In genomic region chr6:148528611-148529010, GRCm38 (mm10) we compare ENCODE assay signal across 25 mouse cellular contexts.
"Had no signal": no experiment of that assay in that cellular context is flagged by ENCODE, and none has a peak within 500 bp of the region (broad histone marks: within the 10 kb centered on the region; RNA-seq: fewer than 3 reads in every experiment).

No protein-coding gene starts in this region.

- H3K4me2 ChIP-seq: heart, embryonic 13.5 days; heart, embryonic 15.5 days; hindbrain, embryonic 13.5 days; hindbrain, embryonic 15.5 days; intestine, embryonic 15.5 days; limb, embryonic 12.5 days; liver, embryonic 11.5 days; liver, embryonic 13.5 days; liver, embryonic 15.5 days had no signal

- H3K9ac ChIP-seq: heart, embryonic 13.5 days; heart, embryonic 15.5 days; hindbrain, embryonic 13.5 days; hindbrain, embryonic 15.5 days; intestine, embryonic 15.5 days; limb, embryonic 12.5 days; liver, embryonic 13.5 days; liver, embryonic 15.5 days; liver, postnatal 0 days had no signal

- H3K4me3 ChIP-seq: heart, embryonic 10.5 days; heart, embryonic 13.5 days; heart, embryonic 15.5 days; hindbrain, embryonic 13.5 days; hindbrain, embryonic 15.5 days; intestine, embryonic 15.5 days; layer of hippocampus, adult 2 months; left cerebral cortex, adult 2 months; limb, embryonic 10.5 days; limb, embryonic 12.5 days; liver, embryonic 13.5 days; liver, embryonic 15.5 days had no signal

- H3K27me3 ChIP-seq: heart, embryonic 13.5 days; heart, embryonic 15.5 days; hindbrain, embryonic 13.5 days; hindbrain, embryonic 15.5 days; intestine, embryonic 15.5 days; limb, embryonic 12.5 days; liver, embryonic 13.5 days; liver, embryonic 15.5 days had no signal

- H3K4me1 ChIP-seq: heart, embryonic 10.5 days; heart, embryonic 13.5 days; heart, embryonic 15.5 days; hindbrain, embryonic 13.5 days; hindbrain, embryonic 15.5 days; intestine, embryonic 15.5 days; limb, embryonic 10.5 days; limb, embryonic 12.5 days; liver, embryonic 13.5 days; liver, embryonic 15.5 days had no signal

- H3K27ac ChIP-seq: heart, embryonic 10.5 days; heart, embryonic 13.5 days; heart, embryonic 15.5 days; hindbrain, embryonic 13.5 days; hindbrain, embryonic 15.5 days; intestine, embryonic 15.5 days; layer of hippocampus, adult 2 months; left cerebral cortex, adult 2 months; limb, embryonic 10.5 days; limb, embryonic 12.5 days; liver, embryonic 13.5 days; liver, embryonic 15.5 days had no signal

- DNase-seq: gastrocnemius, postnatal 14 days; gastrocnemius, postnatal 36 days; heart, adult 18-20 months; heart, postnatal 14 days; heart, postnatal 36 days; kidney, adult 2 months; kidney, postnatal 25 days; kidney, postnatal 4 days; liver; liver, embryonic 13.5 days; liver, postnatal 0 days had no signal

- H3K9me3 ChIP-seq: heart, embryonic 10.5 days; heart, embryonic 13.5 days; heart, embryonic 15.5 days; hindbrain, embryonic 13.5 days; hindbrain, embryonic 15.5 days; intestine, embryonic 15.5 days; limb, embryonic 10.5 days; limb, embryonic 12.5 days; liver, embryonic 13.5 days; liver, embryonic 15.5 days had no signal

- ATAC-seq: inflammation-experienced regulatory T-cells, adult 6 months; intestine, embryonic 15.5 days; intestine, postnatal 0 days; liver, postnatal 0 days had no signal

- H3K36me3 ChIP-seq: heart, embryonic 10.5 days; heart, embryonic 13.5 days; heart, embryonic 15.5 days; hindbrain, embryonic 13.5 days; hindbrain, embryonic 15.5 days; intestine, embryonic 15.5 days; limb, embryonic 10.5 days; limb, embryonic 12.5 days; liver, embryonic 13.5 days; liver, embryonic 15.5 days had no signal
